Mouse (Mus musculus): Measurements from ENCODE around the gene Mtif3.
A peak's percentile ranks its signal among the peaks of the same experiment; 100 is the strongest.
"Not testable (repeated sequence)": the region's sequence is repeated elsewhere in the genome, so short reads cannot be mapped to it uniquely, and the experiment has no call there.

Mtif3 gene

DNA sequence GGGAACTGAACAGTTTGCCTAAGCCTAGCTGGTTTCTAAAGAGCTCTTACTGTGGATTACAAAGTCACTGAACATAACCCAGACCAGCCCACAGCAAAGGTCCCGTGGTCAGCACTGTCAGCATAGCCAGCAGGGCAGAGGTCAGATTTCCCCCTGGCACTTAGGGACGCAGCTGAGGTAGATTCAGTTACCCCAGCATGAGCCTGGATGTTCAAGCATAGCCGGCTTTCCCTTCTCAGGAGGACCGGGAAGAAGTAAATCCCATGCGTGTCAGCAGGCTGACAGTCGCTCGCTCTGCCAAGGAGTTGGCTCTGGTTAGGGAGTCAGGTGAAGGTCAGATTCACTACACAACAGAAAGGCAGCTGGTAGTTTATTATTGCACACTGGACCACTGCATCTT lies 9.0 kb downstream of the Mtif3 start:
- DNase-seq (ENCODE audit: low read depth) = no peak

DNA sequence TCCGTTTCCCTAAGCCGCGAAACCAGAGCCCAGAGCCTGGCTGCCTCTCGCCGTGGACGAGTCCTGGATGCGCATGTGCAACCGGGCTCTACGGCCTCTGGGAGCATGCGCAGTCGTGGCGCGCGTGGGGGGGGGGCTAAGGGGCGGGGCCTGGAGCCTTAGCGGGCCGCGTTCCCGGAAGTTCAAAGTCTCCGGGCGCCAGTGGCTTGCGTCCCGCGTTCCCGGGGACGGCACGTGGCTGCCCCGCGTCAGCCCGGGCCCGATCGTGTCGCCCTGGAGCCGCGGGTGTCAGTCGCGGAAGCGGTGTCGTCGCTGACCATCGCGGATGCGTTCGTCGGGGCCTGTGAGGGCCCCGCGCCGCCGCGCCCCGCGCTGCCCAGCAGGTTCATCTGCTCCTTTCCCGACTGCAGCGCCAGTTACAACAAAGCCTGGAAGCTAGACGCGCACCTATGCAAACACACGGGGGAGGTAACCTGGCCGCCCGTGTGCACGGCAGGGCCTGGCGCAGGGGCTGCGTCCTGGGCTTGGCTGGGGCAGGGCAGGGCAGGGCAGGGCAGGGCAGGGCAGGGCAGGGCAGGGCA lies 15.0 kb downstream of the Mtif3 start, which contains the start of gene Gtf3a:
Gene Gtf3a (plus strand): TSS at position 150 of the 581 bp plus-strand sequence.
- DNase-seq (ENCODE audit: low read depth) = peak; percentile 91

DNA sequence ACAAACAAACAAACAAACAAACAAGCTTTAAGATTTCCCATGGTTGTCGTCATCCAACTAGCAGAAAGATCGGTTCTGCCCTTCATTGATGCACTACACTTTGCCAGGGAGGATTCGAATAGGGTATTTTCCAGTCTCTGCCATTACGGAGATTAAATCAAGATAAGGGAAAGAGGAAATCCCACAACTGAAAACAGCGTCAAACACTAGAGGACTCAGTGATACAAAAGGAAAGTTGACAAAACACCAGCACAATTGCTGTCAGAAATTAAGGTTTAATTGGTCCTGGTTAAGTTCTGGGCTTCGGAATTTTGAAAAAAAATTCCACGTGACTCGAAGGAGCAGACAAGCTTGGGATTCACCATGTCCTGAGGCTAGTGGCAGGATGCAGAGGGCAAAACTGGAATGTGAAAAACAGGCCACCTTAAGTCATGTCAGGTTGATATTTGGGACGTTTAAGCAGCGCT lies 15.5 kb downstream of the Mtif3 start:
- no peak for DNase-seq (ENCODE audit: low read depth)

DNA sequence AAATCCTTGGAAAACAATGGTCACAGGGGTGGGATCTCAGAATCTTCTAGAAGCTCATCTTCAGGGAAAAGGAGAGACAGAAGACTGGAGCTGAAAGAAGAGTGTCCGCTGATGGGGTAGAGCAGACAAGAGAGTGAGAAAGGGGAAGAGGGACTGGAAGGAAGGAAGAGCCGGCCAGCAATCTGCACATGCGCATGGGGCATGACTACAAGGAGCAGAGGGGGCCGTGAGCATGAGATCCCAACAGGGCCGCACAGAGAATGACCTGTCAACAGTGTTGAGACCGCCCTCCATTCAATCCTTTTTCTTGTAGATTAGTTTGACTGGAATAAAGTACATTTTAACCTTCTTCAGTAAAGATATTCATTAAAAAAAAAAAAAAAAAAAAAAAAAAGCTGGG lies 16.1 kb downstream of the Mtif3 start:
- no peak for DNase-seq (ENCODE audit: low read depth)

DNA sequence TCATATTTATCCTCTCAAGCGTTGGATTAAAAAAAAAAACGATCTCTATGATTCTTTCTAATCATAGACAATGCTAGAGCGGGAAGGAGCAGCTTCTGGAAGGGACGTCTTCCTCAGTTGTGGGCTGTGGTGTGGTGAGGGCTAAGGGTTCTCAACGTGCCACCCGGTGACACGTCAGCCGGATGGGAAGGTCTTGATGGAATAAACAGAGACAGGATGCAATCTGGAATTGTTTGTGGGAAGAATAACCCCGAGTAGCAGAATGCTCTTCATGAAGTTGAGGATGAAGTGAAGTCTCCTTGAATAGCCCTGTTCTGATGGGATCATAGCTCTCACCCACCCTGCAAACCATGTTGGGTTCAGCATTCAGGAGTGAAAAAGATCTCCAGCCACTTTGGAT lies 16.9 kb downstream of the Mtif3 start:
- DNase-seq (ENCODE audit: low read depth) = no peak

DNA sequence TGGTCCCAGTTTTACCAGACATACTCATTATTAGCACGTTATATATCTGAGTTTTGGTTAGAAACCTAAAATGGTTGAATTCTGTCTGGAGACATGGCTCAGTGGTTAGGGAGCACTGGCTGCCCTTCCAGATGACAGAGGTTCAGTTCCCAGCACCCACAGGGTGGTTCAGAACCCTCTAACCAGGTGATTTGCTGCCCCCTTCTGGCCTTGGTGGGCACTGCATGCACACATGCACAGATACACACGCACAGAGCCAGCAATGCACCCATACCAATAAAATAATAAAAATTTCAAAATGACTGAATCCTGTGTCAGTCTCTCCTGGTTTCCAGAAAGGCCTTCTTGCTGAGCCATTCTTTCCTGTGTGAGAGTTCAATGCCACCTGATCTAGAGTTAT lies 19.0 kb downstream of the Mtif3 start:
- no peak for DNase-seq (ENCODE audit: low read depth)

DNA sequence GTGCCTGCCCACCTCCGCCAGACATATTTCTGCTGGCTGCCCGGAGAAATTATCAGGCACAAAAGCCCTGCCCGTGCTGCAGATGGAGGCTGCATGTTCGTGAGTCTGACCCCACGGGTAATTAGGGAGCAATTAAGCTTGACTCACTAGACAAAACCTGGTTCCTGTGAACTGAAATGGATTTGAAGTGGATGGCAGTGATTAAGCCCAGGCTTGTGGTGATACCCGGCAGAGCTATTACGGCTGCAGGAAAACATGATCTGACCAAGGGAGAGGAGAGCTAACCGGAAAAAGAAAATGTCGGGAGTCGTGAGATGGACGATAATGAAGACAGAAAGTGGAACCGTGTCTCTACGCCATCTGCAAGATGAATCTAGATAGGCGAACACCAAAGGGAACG lies 20.6 kb downstream of the Mtif3 start:
- DNase-seq (ENCODE audit: low read depth) = no peak

DNA sequence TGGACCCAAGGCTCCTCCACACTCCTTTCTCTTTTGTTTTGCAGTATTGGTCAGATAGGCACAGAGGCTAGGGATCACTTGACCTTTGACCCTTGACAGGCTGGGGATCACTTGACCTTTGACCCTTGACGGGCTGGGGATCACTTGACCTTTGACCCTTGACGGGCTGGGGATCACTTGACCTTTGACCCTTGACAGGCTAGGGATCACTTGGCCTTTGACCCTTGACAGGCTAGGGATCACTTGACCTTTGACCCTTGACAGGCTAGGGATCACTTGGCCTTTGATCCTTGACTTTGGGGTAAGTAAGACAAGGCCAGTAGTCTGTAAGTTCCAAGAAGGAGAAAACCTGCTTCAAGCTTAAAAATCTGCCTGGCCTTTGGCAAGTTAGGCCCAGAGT lies 21.7 kb downstream of the Mtif3 start:
- DNase-seq (ENCODE audit: low read depth) = not testable (repeated sequence)

DNA sequence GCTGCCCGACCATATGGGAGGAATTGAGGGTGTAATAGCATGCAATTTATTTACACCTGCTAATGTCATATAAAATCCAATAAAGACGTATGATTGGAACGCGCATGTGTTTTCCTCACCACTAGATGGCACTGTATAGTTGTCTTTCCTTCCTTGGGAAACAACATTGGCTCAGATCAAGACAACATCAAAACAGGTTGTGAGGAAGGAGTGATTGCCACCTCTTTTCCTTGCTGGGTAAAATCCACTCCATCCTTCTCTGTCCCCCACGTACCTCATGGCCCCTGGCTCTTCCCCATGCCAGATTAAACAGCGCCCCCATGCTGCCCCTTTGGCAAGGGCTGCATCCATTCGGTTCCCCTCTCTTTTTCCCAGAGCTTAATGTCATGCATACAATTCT lies 23.4 kb downstream of the Mtif3 start:
- peak; percentile 70 for DNase-seq (ENCODE audit: low read depth)

DNA sequence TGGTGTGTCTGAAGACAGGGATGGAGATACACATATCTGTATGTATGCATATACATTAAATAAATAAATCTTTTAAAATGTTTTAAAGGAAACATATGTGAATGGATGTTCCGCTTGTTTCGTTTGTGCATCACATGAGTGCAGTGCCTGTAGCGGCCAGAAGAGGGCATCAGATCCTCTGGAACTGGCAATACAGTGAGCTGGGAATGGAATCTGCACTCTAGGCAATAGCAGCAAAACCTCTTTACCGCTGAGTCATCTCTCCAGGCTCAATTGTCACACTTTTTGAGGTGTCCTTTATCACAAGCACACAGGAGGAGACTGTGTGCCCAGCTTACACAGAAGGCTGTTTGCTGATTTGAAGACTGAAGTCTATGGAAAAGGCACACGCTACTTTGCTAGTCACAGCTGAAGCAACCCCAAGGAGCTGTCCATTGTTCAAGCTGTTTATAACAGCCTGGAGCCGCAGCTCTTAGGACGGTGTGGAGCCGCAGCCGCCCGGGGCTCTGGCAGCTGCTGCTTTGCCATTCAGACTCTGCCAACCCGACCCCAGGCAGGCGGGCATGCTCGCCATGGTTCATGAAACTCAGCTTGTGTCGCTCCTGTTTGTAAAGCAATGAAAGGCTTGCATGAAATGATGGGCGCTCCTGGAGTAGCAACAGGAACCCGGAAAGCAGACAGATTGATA lies 24.3 kb downstream of the Mtif3 start:
- peak; percentile 53 for DNase-seq (ENCODE audit: low read depth)

DNA sequence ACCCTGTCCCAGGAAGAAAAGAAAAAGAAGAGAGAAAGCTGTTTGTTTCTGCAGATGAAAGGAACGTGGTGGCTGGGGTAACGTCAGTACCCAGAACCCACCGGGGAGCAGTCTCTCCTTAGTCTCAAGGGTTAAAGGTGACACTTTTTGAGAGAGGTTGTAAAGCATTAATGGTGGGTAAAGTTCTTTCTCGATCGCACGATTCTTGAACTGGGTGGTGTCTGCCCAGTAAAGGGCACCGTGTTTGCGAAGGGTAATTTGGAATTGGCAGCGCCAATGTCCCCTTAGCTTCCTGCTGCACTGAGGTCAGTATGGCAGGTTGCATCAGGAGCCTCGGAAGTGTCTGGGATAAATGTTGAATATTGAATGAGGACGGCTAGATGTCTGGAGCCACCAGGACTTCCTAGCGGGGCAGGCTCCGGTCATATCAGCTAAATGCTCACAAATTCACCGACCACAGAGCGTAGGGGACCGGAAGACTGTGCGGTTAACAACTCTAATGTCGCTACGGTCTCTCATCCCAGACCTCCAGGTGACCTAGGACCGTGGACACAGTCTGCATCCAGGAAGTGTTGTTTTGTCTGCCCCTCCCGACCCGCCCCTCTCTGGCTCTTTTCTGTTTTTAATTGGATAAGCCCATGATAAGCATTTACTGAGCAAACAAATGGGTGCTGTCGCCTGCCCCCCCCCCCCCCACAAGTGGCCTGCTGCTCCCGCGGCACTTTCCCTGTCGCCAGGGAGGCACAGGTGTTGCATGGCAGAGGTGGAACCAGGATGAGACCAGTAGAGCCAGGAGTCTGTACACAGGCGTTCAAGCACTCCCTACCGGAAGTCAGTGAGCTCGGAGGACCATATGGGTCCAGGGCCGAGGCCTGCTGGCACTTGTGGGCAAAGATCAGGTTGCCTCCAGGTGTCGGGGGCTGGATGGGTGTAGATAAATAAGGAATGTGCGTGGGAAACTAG lies 25.8 kb downstream of the Mtif3 start:
- no peak for DNase-seq (ENCODE audit: low read depth)

DNA sequence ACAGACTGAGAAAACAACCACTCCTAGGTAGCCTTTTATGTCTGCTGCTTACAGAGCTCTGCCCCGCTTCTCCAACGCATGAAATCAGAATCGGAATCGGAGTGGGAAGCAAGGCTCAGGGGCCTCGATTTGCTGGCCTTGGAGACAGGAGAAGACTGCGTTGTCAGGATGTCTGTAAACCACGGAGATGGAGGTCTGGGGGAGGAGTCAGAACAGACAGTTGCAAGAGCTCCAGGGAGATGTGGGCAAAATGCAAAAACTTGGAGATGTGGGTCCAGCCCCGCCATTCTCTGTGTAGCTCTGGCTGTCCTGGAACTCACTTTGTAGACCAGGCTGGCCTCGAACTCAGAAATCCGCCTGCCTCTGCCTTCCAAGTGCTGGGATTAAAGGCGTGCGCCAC lies 30.1 kb downstream of the Mtif3 start:
- DNase-seq (ENCODE audit: low read depth) = no peak

DNA sequence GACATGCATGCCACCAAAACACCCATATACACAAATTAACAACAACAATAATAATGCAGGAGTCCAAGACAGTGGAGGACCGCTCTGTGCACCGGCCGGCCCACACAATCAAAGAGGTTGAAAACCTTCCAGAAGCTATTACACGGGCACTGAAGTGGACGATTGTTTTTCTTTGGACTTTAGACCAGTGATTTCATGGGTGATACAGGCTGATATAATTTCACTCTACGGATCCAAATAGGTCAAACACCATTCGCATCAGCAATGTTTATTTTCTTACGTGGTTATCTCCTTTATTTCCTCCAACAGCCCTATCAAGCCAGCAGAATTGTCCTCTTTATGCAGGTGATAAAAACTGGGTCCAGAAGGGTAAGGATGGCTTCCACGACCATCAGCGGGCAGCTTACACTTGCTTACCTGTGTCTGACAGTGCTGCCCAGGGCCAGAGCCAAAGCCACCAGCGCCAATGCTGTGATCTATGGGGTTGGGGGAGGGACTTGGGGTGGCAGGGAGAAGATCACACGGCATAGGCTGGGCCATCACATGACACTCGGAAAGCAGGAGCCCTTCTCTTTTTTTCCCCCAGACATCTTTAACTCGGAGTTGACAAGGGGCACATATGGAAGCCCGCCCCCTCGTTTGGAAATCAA lies 31.6 kb downstream of the Mtif3 start:
- DNase-seq (ENCODE audit: low read depth) = no peak

DNA sequence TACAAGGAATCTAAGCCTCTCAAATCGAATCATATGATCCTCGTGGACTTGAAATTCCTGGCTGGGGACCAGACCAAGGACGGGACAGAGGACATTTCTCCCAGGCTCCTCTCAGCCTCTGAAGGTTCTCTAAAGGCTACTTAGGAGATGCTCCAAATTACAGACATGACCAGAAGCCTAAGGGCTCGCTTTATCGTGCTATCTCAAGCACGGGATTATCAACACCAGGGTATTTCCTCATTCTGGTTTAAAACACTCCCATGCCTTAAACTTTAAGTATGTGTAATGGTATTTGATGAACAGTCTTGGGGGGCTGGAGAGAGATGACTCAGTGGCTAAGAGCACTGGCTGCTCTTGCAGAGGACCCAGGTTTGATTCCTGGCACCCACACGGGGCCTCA lies 32.2 kb downstream of the Mtif3 start:
- DNase-seq (ENCODE audit: low read depth) = no peak

DNA sequence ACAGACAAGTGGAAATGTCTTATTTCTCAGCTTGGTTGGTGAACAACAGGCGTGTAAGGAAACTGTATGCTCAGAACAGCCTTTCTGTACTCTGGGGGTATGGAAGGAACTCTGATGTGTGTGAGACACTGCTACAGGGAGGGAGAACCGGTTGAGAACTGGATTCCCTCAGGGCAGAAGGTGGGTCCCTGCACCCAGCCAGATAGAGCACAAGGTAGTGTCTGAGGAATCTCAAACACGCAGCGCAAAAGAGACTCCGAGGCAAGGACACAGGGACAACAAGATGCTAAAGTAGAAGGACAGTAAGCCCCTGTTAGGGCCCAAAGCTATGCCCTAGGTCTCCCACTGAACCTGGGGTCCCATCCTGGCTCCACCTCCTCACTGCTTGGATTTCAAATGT lies 36.9 kb downstream of the Mtif3 start:
- DNase-seq (ENCODE audit: low read depth) = no peak

DNA sequence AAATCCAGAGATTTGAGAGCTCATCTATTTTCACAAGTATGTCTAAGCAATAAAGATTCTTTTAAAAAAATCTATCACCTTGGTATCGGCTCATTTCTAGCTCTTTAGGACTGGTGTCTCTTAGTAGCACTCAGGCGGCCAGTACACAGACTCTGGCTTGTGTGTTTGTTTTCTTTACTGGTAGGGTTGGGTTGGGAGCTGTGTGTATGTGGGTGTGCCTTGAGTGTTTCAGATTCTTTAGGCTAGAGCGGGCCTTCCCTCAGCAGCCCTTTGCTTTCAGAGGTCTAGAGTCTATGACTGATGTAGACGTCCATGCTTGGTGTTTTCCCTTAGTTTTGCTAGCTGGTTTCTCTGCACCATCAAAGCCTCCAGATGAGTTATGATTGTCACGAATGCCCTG lies 40.1 kb downstream of the Mtif3 start:
- no peak for DNase-seq (ENCODE audit: low read depth)

DNA sequence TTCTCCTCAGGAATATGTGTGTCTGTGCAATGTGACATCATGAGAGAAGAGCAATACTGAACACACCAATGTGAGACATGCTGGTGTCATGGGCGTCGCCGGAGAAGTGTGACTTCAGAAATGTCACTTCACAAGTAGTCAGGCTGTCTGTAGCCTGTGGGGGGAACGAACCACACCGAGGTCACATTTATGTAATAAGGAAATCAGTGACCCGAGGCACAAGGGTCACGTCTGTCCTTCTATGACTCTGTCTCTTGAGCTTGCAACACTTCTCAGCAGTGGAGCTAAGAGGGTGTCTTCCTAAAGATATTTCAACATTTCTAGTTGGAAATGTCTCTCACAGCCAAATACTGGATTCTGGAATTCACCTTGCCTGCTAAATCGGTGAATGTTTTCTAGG lies 42.4 kb downstream of the Mtif3 start:
- DNase-seq (ENCODE audit: low read depth) = peak; percentile 50

DNA sequence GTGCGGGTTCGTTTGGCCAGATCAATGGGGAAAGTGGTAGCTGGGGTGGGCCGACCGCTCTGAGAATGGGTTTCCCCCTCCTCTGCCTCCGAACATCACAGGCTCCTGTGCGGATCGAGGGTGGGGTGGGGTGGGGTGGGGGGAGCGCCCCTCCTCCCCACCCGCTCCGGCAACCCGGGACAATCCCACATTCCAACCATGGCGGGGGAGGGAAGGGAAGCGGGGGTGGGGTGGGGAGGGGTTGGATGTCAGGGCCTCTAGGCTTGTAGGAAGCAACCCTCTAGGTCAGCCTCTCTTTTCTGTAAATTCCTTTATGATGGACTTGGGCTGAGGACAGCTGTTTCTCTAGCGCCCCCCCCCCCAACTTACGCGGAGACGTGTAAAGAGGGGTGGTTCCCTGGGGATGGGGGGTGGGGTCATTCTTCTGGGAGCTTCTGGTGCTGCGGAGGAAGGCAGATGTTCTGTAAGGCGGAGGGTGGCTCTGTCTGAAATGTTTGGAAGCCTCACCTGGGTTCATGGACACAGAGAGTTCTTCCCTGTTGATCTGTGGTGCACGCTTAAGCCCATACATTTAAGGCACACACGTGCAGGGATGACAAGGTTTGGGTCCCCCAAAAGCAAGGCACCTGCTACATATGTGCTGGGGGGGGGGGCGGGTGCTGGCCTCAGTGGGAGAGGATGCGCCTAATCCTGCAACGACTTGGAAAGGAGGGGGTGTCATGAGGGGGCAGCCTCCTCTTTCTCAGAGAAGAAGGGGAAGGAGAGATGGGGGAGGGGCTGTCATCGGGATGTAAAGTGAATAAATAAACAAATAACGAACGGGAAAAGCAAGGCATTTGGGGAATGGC lies 43.1 kb downstream of the Mtif3 start:
- DNase-seq (ENCODE audit: low read depth) = no peak

DNA sequence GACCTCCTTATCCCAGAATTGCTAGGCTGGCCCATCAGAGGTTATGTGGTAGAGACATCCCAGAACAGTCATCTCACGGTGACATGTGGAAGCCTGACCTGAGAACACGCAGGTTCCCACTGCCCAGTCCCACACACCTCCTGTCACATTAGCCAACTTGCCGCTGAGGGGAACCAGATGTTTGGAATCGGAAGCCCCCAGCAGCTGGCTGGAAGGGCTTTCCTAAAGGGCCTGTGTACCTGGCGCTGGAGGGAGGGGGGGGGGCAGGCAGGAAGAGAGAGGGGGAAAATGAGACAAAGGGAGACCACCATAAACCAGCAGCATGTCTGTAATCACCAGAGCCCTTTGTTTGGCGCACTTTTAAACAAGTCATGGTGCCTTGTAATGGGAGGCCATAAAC lies 43.7 kb downstream of the Mtif3 start:
- no peak for DNase-seq (ENCODE audit: low read depth)

DNA sequence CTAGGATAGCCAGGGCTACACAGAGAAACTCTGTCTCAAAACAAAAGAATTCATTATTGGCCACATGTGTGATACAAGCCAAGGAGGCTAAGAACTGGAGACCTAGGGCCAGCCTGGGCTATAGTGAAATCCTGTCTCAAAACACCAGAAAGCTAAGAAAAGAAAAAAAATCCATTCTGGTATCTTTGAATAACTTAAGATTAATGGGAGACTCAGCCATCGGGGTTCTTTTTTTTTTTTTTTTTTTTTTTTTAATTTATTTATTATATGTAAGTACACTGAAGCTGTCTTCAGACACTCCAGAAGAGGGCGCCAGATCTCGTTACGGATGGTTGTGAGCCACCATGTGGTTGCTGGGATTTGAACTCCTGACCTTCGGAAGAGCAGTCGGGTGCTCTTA lies 46.2 kb downstream of the Mtif3 start:
- DNase-seq (ENCODE audit: low read depth) = not testable (repeated sequence)

DNA sequence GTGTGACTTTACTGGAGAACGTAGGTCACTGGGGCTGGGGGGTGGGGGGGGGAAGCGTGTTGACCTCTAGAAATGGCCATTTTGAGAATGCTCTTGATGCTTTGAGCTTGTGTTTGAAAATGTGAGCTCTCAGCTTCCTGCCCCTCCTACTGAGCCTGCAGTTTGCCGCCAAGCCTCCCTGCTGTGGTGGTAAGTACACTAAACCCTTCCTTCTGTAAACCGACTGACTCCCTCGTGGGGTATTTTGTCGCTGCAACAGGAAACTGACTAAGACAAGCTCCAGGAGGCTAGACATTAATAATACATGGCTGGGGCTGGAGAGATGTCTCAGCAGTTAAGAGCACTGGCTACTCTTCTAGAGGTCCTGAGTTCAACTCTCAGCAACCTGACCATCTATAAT lies 46.8 kb downstream of the Mtif3 start:
- DNase-seq (ENCODE audit: low read depth) = peak; percentile 97

Data from 416B (cell line).